Mouse (Mus musculus): ENCODE measurements around the gene Sos1. TPM values are rescaled to one million over a fixed set of nuclear protein-coding genes. Genes with fewer than 3 reads are reported as not detected.

Gene Sos1
- total and polyA plus RNA-seq, 3 experiments = 4.0 to 10.7 (median 4.7) TPM

GRCm38 (mm10) chr17:80373726-80374096 is 106.5 kb downstream of the Sos1 start:
- Histone ChIP-seq H3K4me2 (ENCODE audit: insufficient read depth, low read depth, poor library complexity, severe bottlenecking) (no peak overlapping the region), H3K79me2 (replicated peaks; ENCODE audit: control insufficient read depth, extremely low read depth, insufficient read depth, poor library complexity, severe bottlenecking) (no peaks in the 10 kb centered on the region), H3K27ac (ENCODE audit: insufficient read depth, low read depth) (no peak overlapping the region), H3K9ac (ENCODE audit: insufficient read depth, low read depth) (no peak overlapping the region), H3K9me3 (replicated peaks; ENCODE audit: low read length) (peaks cover 4% of the 10 kb centered on the region), H3K4me3 (replicated peaks in 1 of 3; ENCODE audit: low read depth in 2 of 3, low read length in 2 of 3, poor library complexity in 1 of 3) (no peak overlapping the region), H3K36me3 (replicated peaks in 1 of 2; ENCODE audit: control insufficient read depth in 1 of 2, insufficient read depth in 1 of 2, low read length in 1 of 2) (no peaks in the 10 kb centered on the region), H3K4me1 (ENCODE audit: control insufficient read depth in 1 of 2, insufficient read depth in 2 of 2) (peaks cover under 1 to 3% of the 10 kb centered on the region in 2 experiments; a peak in 3 of 4 replicates), H3K27me3 (replicated peaks) (no peaks in the 10 kb centered on the region)
- TF ChIP-seq NELFE (IDR thresholded peaks at IDR 0.05; ENCODE audit: low read depth, low read length) (no peak), POLR2A (IDR thresholded peaks at IDR 0.05; ENCODE audit: low read depth, low read length) (no peak), USF2 (conservative IDR thresholded peaks at IDR 0.05; ENCODE audit: low read depth, low read length) (no peak), MEF2A (IDR thresholded peaks at IDR 0.05; ENCODE audit: borderline replicate concordance, low read depth, low read length) (no peak), IRF4 (IDR thresholded peaks at IDR 0.05; ENCODE audit: low read depth, low read length) (no peak), TCF12 (IDR thresholded peaks at IDR 0.05; ENCODE audit: low read depth, low read length) (no peak), MAFK (IDR thresholded peaks at IDR 0.05; ENCODE audit: insufficient replicate concordance, low read length) (no peak), MXI1 (IDR thresholded peaks at IDR 0.05; ENCODE audit: low read depth, low read length) (no peak), E2F4 (IDR thresholded peaks at IDR 0.05; ENCODE audit: insufficient replicate concordance, low read depth, low read length) (no peak), CHD1 (IDR thresholded peaks at IDR 0.05; ENCODE audit: low read depth, low read length) (no peak), MAZ (IDR thresholded peaks at IDR 0.05; ENCODE audit: low read depth, low read length) (no peak), NRF1 (IDR thresholded peaks at IDR 0.05; ENCODE audit: low read depth, low read length) (no peak), SIN3A (IDR thresholded peaks at IDR 0.05; ENCODE audit: low read length) (no peak), ZNF384 (IDR thresholded peaks at IDR 0.05; ENCODE audit: low read depth, low read length) (no peak), CHD2 (IDR thresholded peaks at IDR 0.05; ENCODE audit: low read length) (no peak)
- DNase-seq (ENCODE audit: extremely low read depth) = no peak
- in situ Hi-C loops (cut with MboI; ENCODE audit: low pct_ligation_motif_present, low pct_unique_long_range_greater_than_20kb, low sequenced_read_pairs) = no loop called here
- dilution Hi-C loops (cut with MboI; ENCODE audit: extremely low pct_ligation_motif_present, extremely low pct_unique_long_range_greater_than_20kb, low sequenced_read_pairs) = no loop called here

GRCm38 (mm10) chr17:80372989-80373725 is 107.1 kb downstream of the Sos1 start, which contains the start of gene Gm10190:
Gm10190 (minus strand) TSS chr17:80373541.
- Histone ChIP-seq H3K9ac (ENCODE audit: insufficient read depth, low read depth) (no peak within 1 kb of the TSS), H3K27me3 (replicated peaks) (no peaks in the 10 kb centered on the region), H3K4me1 (ENCODE audit: control insufficient read depth in 1 of 2, insufficient read depth in 2 of 2) (peaks cover 3 to 7% of the 10 kb centered on the region in 2 experiments; a peak in 3 of 4 replicates), H3K4me3 (replicated peaks in 1 of 3; ENCODE audit: low read depth in 2 of 3, low read length in 2 of 3, poor library complexity in 1 of 3) (no peak within 1 kb of the TSS), H3K27ac (ENCODE audit: insufficient read depth, low read depth) (no peak within 1 kb of the TSS), H3K79me2 (replicated peaks; ENCODE audit: control insufficient read depth, extremely low read depth, insufficient read depth, poor library complexity, severe bottlenecking) (no peaks in the 10 kb centered on the region), H3K36me3 (replicated peaks in 1 of 2; ENCODE audit: control insufficient read depth in 1 of 2, insufficient read depth in 1 of 2, low read length in 1 of 2) (no peaks in the 10 kb centered on the region), H3K9me3 (replicated peaks; ENCODE audit: low read length) (peaks cover 4% of the 10 kb centered on the region), H3K4me2 (ENCODE audit: insufficient read depth, low read depth, poor library complexity, severe bottlenecking) (no peak within 1 kb of the TSS)
- in situ Hi-C loops (cut with MboI; ENCODE audit: low pct_ligation_motif_present, low pct_unique_long_range_greater_than_20kb, low sequenced_read_pairs) (no loop called here), dilution Hi-C loops (cut with MboI; ENCODE audit: extremely low pct_ligation_motif_present, extremely low pct_unique_long_range_greater_than_20kb, low sequenced_read_pairs) (no loop called here)
- no peak for TF ChIP-seq TCF12 (IDR thresholded peaks at IDR 0.05; ENCODE audit: low read depth, low read length)
- no peak for TF ChIP-seq JUN (IDR thresholded peaks at IDR 0.05; ENCODE audit: insufficient read depth, low read depth, low read length)
- TF ChIP-seq JUND (conservative IDR thresholded peaks at IDR 0.05; ENCODE audit: low read depth, low read length) = no peak
- TF ChIP-seq MAFK (IDR thresholded peaks at IDR 0.05; ENCODE audit: insufficient replicate concordance, low read length) = no peak
- no peak for TF ChIP-seq ZMIZ1 (IDR thresholded peaks at IDR 0.05; ENCODE audit: low read depth, low read length)
- no peak for TF ChIP-seq ZC3H11A (IDR thresholded peaks at IDR 0.05; ENCODE audit: low read depth, low read length)
- no peak for DNase-seq (ENCODE audit: extremely low read depth)

All from CH12.LX (cell line).